Mouse (Mus musculus): ENCODE measurements around the gene Zcchc2. TPM values are rescaled to one million over a fixed set of nuclear protein-coding genes. Genes with fewer than 3 reads are reported as not detected.

Zcchc2 gene
- total RNA-seq, 2 experiments from 2014 or later: 19.4 to 20.3 TPM

GRCm38 (mm10) chr1:106070814-106071213, 80.6 kb downstream of the Zcchc2 start:
- no peak for DNase-seq (ENCODE audit: low spot score in 2 of 2)

DNA sequence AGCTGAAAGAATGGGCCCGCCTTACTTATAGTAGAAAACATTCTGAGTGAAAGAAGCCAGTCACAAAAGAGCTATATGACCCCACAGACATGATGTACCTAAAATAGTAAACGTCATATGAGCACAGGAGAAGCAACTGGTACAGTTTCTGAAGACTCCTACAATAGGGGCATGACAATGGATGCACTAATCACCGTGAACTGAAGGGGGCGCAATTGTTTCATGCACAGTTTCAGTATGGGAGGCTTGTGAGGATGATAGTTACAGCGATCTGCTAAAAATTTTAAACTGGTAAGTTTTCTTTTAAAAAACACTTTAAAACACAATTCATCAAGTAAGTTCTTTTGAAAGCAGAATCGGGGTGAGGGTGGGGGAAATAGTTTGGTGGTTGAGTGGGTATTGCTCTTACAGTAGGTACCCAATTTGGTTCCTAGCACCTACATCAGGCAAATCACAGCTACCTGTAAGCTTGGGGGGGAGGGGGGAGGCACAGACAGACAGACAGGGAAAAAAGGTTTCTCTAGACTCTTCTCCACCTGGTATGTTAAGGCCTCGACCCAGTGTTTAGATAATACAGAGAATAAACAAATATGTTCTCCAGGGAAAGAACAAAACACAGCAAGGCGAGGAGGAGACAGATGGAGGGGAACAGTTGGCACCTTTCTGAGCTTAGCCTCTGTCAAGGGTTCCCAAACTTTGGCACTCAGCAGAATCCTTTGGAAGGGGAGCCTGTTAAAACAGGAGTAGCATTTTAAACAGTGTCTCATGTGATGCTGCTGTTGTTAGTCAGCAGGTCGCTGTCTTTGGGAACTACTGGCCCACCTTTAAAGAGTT, 81.2 kb downstream of the Zcchc2 start:
- peak; percentile 69 to 83 for DNase-seq (ENCODE audit: low spot score in 2 of 2)

DNA sequence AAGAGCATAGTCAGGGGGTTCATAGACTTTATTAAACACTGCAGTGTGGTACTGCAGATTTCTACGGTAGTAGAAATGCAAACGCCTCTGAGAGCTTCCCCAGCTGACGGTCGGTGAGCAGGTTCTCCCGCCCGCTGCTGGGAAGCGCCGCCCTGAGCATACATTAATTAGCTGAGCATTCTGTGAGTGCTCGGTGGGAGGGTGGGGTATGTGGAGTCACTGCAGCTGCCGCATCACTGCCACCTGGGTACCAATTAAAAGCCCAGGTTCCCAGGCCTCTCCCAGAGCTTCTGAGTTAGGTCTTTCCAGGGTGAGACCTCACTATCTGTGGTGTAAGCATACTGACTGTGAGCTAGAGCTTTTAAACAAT, 81.8 kb downstream of the Zcchc2 start:
- DNase-seq (ENCODE audit: low spot score in 2 of 2): no peak

GRCm38 (mm10) chr1:106073166-106073565, 83.0 kb downstream of the Zcchc2 start:
- no peak for DNase-seq (ENCODE audit: low spot score in 2 of 2)

GRCm38 (mm10) chr1:106074141-106074540, 83.9 kb downstream of the Zcchc2 start:
- DNase-seq (ENCODE audit: low spot score in 2 of 2): no peak

DNA sequence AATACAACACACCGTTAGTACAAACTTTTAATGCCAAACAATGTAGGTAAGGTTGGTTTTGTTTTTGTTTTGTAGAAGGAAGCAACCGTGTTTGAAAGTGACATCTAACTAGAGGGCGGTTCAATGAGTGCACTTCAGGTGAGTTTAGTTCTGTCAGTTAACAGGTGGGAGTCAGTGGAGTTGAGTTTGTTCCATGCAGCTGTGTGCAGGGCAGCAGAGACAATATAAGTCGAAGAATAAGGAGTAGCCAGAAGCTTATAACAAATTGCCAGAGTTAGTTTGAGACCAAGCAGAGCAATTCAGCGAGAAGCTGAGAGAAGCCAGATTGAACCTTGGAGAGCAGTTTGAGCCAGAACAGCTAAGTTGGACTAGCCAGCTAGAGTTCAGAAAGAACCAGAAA, 84.5 kb downstream of the Zcchc2 start:
- no peak for DNase-seq (ENCODE audit: low spot score in 2 of 2)

DNA sequence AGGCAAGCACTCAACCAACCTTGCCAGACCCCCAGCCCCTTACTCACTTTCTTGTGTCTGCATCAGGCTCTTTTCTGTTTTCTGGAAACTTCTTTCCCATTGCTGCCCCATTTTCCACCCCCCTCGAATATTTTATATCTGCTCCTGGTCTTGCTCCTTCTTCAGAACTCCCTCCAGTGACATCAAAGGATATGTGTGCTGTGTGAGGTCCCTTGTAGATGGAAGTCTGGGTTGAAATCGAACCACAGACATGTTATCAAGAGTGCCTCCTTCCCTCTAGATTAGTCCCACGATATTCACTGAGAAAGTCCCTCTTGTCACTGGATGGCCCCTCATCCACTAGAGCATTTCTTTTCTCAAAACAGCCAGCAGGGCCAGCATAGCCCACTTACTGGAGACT, 86.4 kb downstream of the Zcchc2 start:
- DNase-seq (ENCODE audit: low spot score in 2 of 2): no peak

DNA sequence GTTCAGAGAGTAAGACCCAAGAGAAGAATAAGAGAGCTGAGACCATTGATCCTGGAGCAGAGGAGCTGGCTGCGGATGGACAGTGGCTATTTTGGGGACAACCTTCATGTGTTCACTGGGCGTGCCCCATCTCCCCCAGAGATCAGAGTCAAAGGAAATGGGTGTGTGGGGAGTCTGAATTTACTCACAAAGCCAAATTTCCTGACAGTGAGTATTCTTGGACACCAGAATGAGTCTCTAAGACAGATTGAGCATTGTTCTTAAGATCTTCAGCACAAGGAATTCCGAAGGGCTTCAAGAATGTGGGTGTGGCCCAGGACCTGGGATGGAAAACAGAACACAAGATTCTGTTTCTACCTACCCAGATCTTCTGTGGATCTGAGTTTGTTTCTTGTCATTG, 87.0 kb downstream of the Zcchc2 start:
- DNase-seq (ENCODE audit: low spot score in 2 of 2): no peak

Other genes with a start within 250 kb of the Zcchc2 start
- 1 to 10 TPM; 2.6 to 3.3 TPM for gene Tnfrsf11a, start 209.7 kb upstream of the Zcchc2 start, total RNA-seq (2021)
- gene Phlpp1, start 181.3 kb downstream of the Zcchc2 start, total RNA-seq (2021): 10 to 100 TPM; 13.2 to 17.3 TPM

Data from adrenal gland, adult 18-20 months (tissue).